Mouse (Mus musculus): ENCODE results near the gene Pdk4.

DNA sequence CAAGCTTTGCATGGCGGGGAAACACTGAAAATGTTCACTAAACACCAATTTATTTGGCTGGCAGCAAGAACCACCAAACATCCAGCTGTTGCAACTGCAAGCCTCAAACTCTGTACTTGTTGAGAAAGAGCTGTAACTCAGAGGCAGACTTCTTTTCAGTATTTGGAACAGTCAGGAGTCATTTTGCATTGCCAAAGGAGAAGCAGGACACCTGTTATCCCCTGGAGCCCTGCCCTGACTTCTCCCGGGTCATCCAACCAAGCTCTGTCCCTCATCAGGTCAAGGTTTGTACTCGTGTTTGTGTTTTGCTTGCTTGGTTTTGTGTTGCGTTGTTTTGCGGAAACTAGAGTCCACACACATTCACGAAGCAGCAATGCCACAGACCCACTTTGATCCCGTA, 11.1 kb downstream of the Pdk4 start:
- TF ChIP-seq POLR2A (IDR thresholded peaks at IDR 0.05; ENCODE audit: low read depth, low read length) (no peak), CTCF (IDR thresholded peaks at IDR 0.05; ENCODE audit: extremely low read depth, insufficient read length, insufficient replicate concordance, low read depth, low read length) (no peak)
